Mouse (Mus musculus): ENCODE data around the gene Cyth3.

The Cyth3 gene

GRCm38 (mm10) chr5:143621893-143622622 lies at the start of gene Cyth3:
Cyth3 (plus strand) TSS chr5:143622447.
- peak; percentile 98 for DNase-seq

- DNase-seq = no peak
Measured at GRCm38 (mm10) chr5:143573067-143573466, 49.2 kb upstream of the Cyth3 start.

GRCm38 (mm10) chr5:143574261-143575178 lies 47.7 kb upstream of the Cyth3 start:
- peak; percentile 64 for DNase-seq

- DNase-seq = no peak
Measured at GRCm38 (mm10) chr5:143579537-143580203, 42.6 kb upstream of the Cyth3 start.

- no peak for DNase-seq
Measured at GRCm38 (mm10) chr5:143580982-143581381, 41.3 kb upstream of the Cyth3 start.

GRCm38 (mm10) chr5:143581874-143582273 lies 40.4 kb upstream of the Cyth3 start:
- DNase-seq = no peak

GRCm38 (mm10) chr5:143583081-143583480 lies 39.2 kb upstream of the Cyth3 start:
- no peak for DNase-seq

GRCm38 (mm10) chr5:143584982-143585381 lies 37.3 kb upstream of the Cyth3 start:
- DNase-seq = no peak

- DNase-seq = peak; percentile 47
Measured at GRCm38 (mm10) chr5:143586386-143586785, 35.9 kb upstream of the Cyth3 start.

GRCm38 (mm10) chr5:143589108-143589507 lies 33.1 kb upstream of the Cyth3 start:
- DNase-seq = peak; percentile 24

GRCm38 (mm10) chr5:143592926-143593325 lies 29.3 kb upstream of the Cyth3 start:
- DNase-seq = no peak

- no peak for DNase-seq
Measured at GRCm38 (mm10) chr5:143593563-143594146, 28.6 kb upstream of the Cyth3 start.

GRCm38 (mm10) chr5:143594291-143595065 lies 27.8 kb upstream of the Cyth3 start:
- DNase-seq = no peak

- DNase-seq = no peak
Measured at GRCm38 (mm10) chr5:143602051-143602450, 20.2 kb upstream of the Cyth3 start.

GRCm38 (mm10) chr5:143604157-143604774 lies 18.0 kb upstream of the Cyth3 start:
- no peak for DNase-seq

- no peak for DNase-seq
Measured at GRCm38 (mm10) chr5:143606756-143607155, 15.5 kb upstream of the Cyth3 start.

GRCm38 (mm10) chr5:143608175-143608574 lies 14.1 kb upstream of the Cyth3 start:
- no peak for DNase-seq

GRCm38 (mm10) chr5:143611954-143612353 lies 10.3 kb upstream of the Cyth3 start:
- DNase-seq = no peak

GRCm38 (mm10) chr5:143613265-143613664 lies 9.0 kb upstream of the Cyth3 start:
- no peak for DNase-seq

GRCm38 (mm10) chr5:143614519-143614918 lies 7.7 kb upstream of the Cyth3 start:
- no peak for DNase-seq

GRCm38 (mm10) chr5:143615353-143615752 lies 6.9 kb upstream of the Cyth3 start:
- no peak for DNase-seq

- DNase-seq = no peak
Measured at GRCm38 (mm10) chr5:143616116-143616515, 6.1 kb upstream of the Cyth3 start.

All from kidney, postnatal 14 days (tissue).